Mouse (Mus musculus) embryonic stem cell, embryonic (primary cell): ENCODE results near the gene Rpl18.

ENCODE experiments used
- CTCF ChIA-PET, 4 experiments: fragments of 300-600 bp in 2 of 4; fragments of 350-600 bp in 2 of 4; sonication (Branson Sonifier 250); formaldehyde crosslinking; loops; one replicate each; lab custom pipeline; 2022; ENCODE audit warnings: inconsistent platforms in 2 of 4; lab: Charles Lee
- POLR2A ChIA-PET, 4 experiments: fragments of 300-600 bp in 2 of 4; fragments of 350-600 bp in 2 of 4; sonication (Branson Sonifier 250); formaldehyde crosslinking; loops; one replicate each; lab custom pipeline; 2022; ENCODE audit warnings: antibody characterized with exemption in 4 of 4, inconsistent platforms in 1 of 4; lab: Charles Lee

The Rpl18 gene

GRCm38 (mm10) chr7:45715090-45715708 lies at the start of gene Rpl18:
Rpl18 (plus strand) TSS chr7:45715457.
- ChIA-PET CTCF (interaction anchor here in 2 of 4 experiments (0.6 to 1.1 kb wide), 8 partner anchors 16 to 480 kb away, joined by 3 to 11 read pairs (median 3); no protein-coding TSS in a partner anchor), POLR2A (interaction anchor here (0.7 to 18.3 kb wide), 67 partner anchors 9 to 865 kb away, joined by 3 to 640 read pairs (median 3); partner anchors contain the start of genes Dbp (in 4 of the 4), Ftl1 (in 3 of the 4), Plekha4 (in 3 of the 4) and Ppp1r15a (in 3 of the 4))

DNA sequence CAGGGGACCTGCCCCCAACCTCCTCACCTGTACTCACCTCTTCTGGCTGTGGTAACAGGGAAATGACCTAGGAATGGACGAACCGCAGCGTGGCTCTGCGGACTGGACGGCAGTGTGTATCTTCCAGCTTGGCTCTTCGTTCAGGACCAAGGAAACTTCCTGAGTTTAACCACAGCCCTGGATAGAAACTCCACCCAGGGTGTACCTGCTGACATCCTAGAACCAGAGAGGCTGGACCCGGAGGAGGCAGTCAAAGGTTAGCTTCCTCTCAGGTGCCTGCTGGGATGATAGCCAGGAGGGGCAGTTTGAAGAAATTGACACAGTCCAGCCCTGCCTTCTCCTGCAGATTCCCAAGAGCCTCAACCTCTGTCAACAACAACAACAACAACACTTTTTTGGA lies 49.1 kb upstream of the Rpl18 start, which contains the start of gene Fut2:
TSS of gene Fut2 (minus strand) at position 234 of the 400 bp plus-strand sequence.
- ChIA-PET CTCF (interaction anchor here in 2 of 4 experiments (0.6 to 3.2 kb wide), 9 partner anchors 11 to 1995 kb away, joined by 3 to 20 read pairs (median 3); partner anchors contain the start of gene Ntn5 (in 1 of the 2)), POLR2A (interaction anchor here (0.6 to 5.0 kb wide), 27 partner anchors 8 to 206 kb away, joined by 3 to 34 read pairs (median 5); partner anchors contain the start of genes Ntn5 (in 2 of the 4), Sphk2 (in 2 of the 4), Ftl1 (in 1 of the 4) and Sec1 (in 1 of the 4))

- ChIA-PET CTCF (interaction anchor here in 2 of 4 experiments (1.1 to 2.2 kb wide), 4 partner anchors 17 to 219 kb away, joined by 3 to 6 read pairs (median 4); partner anchors contain the start of gene Fut1 (in 1 of the 2)), POLR2A (interaction anchor here in 2 of 4 experiments (0.7 to 3.0 kb wide), 5 partner anchors 15 to 124 kb away, joined by 3 to 10 read pairs (median 4); partner anchors contain the start of gene Sphk2 (in 1 of the 2))
Observed at GRCm38 (mm10) chr7:45667761-45668160, 47.5 kb upstream of the Rpl18 start.

DNA sequence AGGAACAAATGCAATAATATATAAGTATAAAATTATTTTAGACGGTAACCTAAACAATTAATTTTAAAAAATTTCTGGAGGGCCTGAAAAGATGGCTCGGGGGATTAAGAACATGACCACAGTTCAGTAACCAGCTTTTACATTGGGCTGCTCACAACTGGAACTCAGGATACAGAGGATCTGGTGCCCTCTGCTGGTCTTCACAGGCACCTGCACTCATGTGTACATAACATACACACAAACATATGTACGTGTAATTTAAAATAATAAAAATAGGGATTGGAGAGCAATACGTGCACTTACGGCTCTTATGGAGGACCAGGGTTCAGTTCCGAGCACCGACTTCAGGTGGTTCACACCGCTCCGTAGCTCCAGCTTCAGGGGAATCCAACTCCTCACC lies 46.3 kb upstream of the Rpl18 start:
- ChIA-PET POLR2A (interaction anchor here in 3 of 4 experiments (0.5 to 2.2 kb wide), 12 partner anchors 13 to 699 kb away, joined by 3 to 13 read pairs (median 4); partner anchors contain the start of genes Ntn5 (in 1 of the 3) and Snrnp70 (in 1 of the 3)), CTCF (interaction anchor here (0.6 to 3.6 kb wide), 38 partner anchors 9 to 902 kb away, joined by 3 to 21 read pairs (median 4); partner anchors contain the start of genes Ntn5 (in 2 of the 4) and Fut1 (in 1 of the 4))

DNA sequence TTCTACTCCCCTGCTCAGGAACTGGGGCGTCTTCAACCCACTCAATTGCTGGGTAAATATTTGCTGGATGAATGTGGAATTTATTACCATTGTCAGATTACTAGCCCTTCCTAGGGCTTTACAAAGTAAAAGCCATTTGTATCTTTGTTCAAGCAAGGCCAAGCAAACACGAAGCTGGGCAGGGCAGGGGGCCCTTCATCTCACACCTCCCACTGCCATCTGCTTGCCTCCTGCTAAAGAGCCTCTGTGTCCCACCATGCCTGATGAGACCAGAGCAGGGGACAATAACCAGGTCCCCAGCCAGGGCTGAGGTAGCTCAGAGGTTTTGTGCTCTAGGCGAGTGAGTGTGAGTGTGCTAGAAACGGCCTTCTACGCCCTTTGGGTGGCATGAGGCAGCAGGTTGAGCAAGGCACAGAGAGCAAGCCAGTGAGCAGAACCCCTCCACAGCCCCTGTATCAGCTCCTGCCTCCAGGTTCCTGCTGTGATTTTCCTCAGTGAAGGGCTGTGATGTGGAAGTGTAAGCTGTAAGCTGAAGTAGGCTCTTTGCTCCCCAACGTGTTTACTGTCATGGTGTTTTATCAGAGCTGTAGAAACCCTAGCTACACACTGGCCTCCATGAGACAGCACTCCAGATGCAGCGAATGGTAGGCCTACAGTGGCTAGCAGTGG lies 37.5 kb upstream of the Rpl18 start:
- ChIA-PET CTCF (interaction anchor here in 2 of 4 experiments (0.6 to 1.3 kb wide), 4 partner anchors 9 to 82 kb away, joined by 3 to 6 read pairs (median 3); partner anchors contain the start of gene Fut2 (in 1 of the 2)), POLR2A (interaction anchor here in 3 of 4 experiments (0.6 to 2.2 kb wide), 6 partner anchors 12 to 108 kb away, joined by 3 to 9 read pairs (median 3); partner anchors contain the start of genes Fut2 (in 2 of the 3) and Sphk2 (in 1 of the 3))

GRCm38 (mm10) chr7:45678513-45678912 lies 36.7 kb upstream of the Rpl18 start:
- ChIA-PET POLR2A (interaction anchor here in 2 of 4 experiments (0.9 to 2.2 kb wide), 3 partner anchors 13 to 39 kb away, joined by 3 to 9 read pairs (median 5); partner anchors contain the start of genes Fut2 (in 1 of the 2) and Sphk2 (in 1 of the 2)), CTCF (interaction anchor here in 1 of 4 experiments (0.9 to 1.3 kb wide), 2 partner anchors 10 to 83 kb away, joined by 3 to 6 read pairs; no protein-coding TSS in a partner anchor)

DNA sequence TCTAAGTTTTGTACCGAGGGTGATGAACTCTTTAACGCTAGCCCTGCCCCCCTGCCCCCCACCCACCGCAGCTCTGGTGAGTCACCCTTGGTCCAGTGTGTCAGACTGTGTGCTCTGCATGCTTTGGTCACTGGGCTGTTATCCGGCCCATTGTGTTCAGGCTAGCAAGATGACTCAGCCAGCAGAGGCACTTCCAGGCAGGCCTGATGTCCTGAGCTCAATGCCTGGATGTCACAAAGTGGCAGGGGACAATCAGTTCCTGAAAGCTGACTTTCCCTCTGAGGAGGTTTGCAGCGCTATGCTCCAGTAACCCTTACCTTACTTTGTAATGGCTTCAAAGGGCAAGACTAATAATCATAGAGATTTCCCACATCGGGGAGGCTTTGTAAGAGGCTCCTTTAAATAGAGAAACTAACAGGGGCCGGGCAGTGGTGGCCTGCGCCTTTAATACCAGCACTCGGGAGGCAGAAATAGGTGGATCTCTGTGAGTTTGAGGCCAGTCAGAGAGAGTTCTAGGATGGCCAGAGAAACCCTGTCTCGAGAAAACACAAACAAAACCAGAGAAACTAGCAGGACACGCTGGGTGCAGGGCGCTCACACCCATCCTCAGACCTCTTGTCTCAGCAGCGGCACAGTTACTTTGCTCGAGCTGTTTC lies 35.2 kb upstream of the Rpl18 start:
- POLR2A ChIA-PET, result interaction anchor here in 3 of 4 experiments (0.6 to 4.7 kb wide), 14 partner anchors 14 to 180 kb away, joined by 3 to 20 read pairs (median 4); partner anchors contain the start of genes Fut2 (in 2 of the 3), Sphk2 (in 2 of the 3), Dbp (in 1 of the 3) and Spaca4 (in 1 of the 3)
- CTCF ChIA-PET, result interaction anchor here in 1 of 4 experiments (1.1 to 1.4 kb wide), 3 partner anchors 11 to 203 kb away, joined by 3 read pairs; no protein-coding TSS in a partner anchor

GRCm38 (mm10) chr7:45681046-45681736 lies 34.1 kb upstream of the Rpl18 start:
- POLR2A ChIA-PET, result interaction anchor here in 3 of 4 experiments (0.5 to 4.7 kb wide), 13 partner anchors 9 to 241 kb away, joined by 3 to 21 read pairs (median 6); partner anchors contain the start of genes Dbp (in 1 of the 3), Fut2 (in 1 of the 3), Plekha4 (in 1 of the 3) and Ppp1r15a (in 1 of the 3)

GRCm38 (mm10) chr7:45682144-45683126 lies 32.8 kb upstream of the Rpl18 start:
- ChIA-PET CTCF (interaction anchor here (0.5 to 4.1 kb wide), 128 partner anchors 8 to 602 kb away, joined by 3 to 33 read pairs (median 4); partner anchors contain the start of genes Car11 (in 3 of the 4), Fut1 (in 2 of the 4), Gys1 (in 2 of the 4) and Nucb1 (in 2 of the 4)), POLR2A (interaction anchor here (0.5 to 4.7 kb wide), 59 partner anchors 8 to 268 kb away, joined by 3 to 21 read pairs (median 5); partner anchors contain the start of genes Sphk2 (in 3 of the 4), Car11 (in 2 of the 4), Ftl1 (in 2 of the 4) and Fut2 (in 2 of the 4))

More at GRCm38 (mm10) chr7:45681046-45681736, 34.1 kb upstream of the Rpl18 start:
- CTCF ChIA-PET, result interaction anchor here (0.5 to 3.7 kb wide), 9 partner anchors 10 to 499 kb away, joined by 3 to 21 read pairs (median 4); partner anchors contain the start of genes Abcc8 (in 1 of the 4), Bax (in 1 of the 4) and Sec1 (in 1 of the 4)

- POLR2A ChIA-PET, result interaction anchor here (0.5 to 4.7 kb wide), 47 partner anchors 10 to 270 kb away, joined by 3 to 21 read pairs (median 5); partner anchors contain the start of genes Sphk2 (in 3 of the 4), Car11 (in 2 of the 4), Ftl1 (in 2 of the 4) and Fut2 (in 2 of the 4)
- CTCF ChIA-PET, result interaction anchor here (0.5 to 4.1 kb wide), 69 partner anchors 9 to 547 kb away, joined by 3 to 33 read pairs (median 5); partner anchors contain the start of genes Car11 (in 2 of the 4), Fut1 (in 2 of the 4), Sec1 (in 2 of the 4) and Cyth2 (in 1 of the 4)
Observed at GRCm38 (mm10) chr7:45683396-45684050, 31.7 kb upstream of the Rpl18 start, which contains the start of gene Ntn5. Ntn5 (plus strand) TSS chr7:45684022.

GRCm38 (mm10) chr7:45685811-45686210 lies 29.4 kb upstream of the Rpl18 start:
- POLR2A ChIA-PET, result interaction anchor here in 2 of 4 experiments (0.5 to 1.3 kb wide), 4 partner anchors 9 to 376 kb away, joined by 3 to 4 read pairs (median 4); no protein-coding TSS in a partner anchor
- CTCF ChIA-PET, result interaction anchor here in 2 of 4 experiments (0.6 to 4.1 kb wide), 2 partner anchors 41 to 169 kb away, joined by 3 to 33 read pairs; no protein-coding TSS in a partner anchor

- POLR2A ChIA-PET, result interaction anchor here in 1 of 4 experiments (1.3 kb wide), 1 partner anchor 161 kb away, joined by 3 read pairs; the partner anchor contains the start of genes Plekha4 and Ppp1r15a
- CTCF ChIA-PET, result no interaction called here
Observed at GRCm38 (mm10) chr7:45686841-45687240, 28.4 kb upstream of the Rpl18 start.

GRCm38 (mm10) chr7:45689099-45689498 lies 26.2 kb upstream of the Rpl18 start:
- POLR2A ChIA-PET, result interaction anchor here in 3 of 4 experiments (0.6 to 3.1 kb wide), 13 partner anchors 11 to 232 kb away, joined by 3 to 13 read pairs (median 4); partner anchors contain the start of genes Car11 (in 2 of the 3) and Sphk2 (in 2 of the 3)
- CTCF ChIA-PET, result no interaction called here
